Mouse (Mus musculus): ENCODE data around the gene Znhit6.

Znhit6 gene

DNA sequence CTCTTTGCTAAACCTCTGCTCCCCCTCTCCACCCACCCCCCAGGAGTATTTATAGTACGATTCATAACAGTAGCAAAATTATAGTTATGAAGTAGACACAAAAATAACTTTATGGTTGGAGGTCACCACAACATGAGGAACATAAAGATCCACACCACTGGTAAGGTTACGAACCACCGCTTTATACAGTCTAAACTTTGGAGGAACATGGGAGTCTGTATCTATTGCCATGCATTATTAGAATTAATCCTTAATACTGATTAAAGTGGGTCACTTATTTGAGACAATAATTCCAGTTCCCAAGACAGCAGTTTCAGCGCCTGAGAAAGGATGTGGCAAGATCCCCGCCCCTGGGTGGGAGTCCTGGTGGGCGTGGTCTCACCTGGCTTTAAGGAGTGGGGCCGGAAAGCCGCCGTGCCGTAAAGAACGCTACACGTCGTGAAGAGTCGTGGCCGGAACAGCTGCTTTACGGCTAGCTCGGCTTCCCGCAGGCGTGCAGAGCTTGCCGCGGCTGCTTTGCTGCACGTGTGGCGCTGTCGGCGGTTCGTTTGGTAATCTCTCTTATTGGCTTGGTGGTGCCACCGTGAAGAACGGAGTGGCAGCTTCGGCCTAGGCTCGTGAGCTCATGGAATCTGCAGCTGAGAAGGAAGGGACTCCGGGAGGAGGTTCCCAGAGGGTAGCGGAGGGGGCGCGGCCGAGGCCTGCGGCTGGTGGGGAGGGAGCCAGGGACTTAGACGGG, at the start of gene Znhit6:
Gene Znhit6, plus strand, starts transcription at position 463 of the 739 bp plus-strand sequence.
- DNase-seq, result peak; percentile 98

DNA sequence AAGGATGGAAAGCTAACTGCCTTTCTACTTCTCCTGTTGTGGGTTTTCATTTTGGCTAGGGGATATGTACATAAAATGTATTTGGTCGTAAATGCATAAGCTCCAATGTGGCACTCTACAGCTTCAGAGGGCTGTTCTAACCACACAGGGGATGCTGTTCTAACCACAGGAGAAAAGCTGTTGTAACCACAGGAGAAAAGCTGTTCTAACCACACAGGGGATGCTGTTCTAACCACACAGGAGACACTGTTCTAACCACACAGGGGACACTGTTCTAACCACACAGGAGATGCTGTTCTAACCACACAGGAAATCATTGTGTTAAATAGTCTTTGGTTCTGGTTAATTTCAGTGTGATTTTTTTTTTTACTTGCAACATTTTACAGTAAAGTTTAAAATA, 38.1 kb upstream of the Znhit6 start:
- DNase-seq, result no peak

DNA sequence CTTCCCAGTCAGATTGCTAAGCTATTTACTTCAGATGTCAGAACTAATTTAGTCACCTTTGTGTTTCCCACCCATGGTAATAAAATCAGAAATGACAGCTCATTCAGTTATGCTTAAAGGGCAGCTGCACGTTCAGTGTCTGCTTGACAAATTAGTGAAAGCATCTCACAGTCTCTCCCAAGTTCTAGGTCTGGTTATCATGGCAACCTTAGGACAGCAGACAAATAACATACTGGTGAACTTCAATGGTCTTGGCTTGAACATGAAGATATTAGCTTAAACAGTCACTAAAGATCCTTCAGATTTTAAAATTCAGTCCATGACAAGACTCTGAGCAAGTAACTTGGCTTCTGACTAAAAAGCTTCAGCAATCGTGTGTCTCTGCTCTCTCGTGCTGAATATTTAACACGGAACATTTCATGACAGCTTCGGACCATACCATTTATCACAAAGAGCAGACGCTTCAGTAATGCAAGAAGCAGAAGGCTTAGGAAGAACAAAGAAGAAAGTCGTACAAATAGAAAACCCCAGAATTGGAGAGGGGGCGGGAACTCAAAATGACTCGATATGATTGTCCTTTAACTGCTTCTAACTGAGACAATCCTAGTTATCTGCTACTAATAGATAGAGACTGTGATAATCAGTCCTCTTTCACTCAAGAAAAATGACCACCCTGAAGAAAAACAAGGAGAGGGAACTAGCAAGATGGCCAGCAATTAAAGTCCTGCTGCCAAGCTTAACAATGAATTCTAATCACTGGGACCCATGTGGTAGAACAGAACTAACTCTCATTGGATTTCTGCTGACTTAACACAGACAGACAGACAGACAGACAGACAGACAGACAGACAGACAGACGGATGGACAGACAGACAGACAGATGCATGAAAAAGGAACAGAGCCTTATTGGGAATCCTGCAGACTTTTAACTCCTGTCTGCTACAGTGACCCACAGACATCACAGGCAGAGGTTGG, 27.3 kb upstream of the Znhit6 start:
- no peak for DNase-seq

DNA sequence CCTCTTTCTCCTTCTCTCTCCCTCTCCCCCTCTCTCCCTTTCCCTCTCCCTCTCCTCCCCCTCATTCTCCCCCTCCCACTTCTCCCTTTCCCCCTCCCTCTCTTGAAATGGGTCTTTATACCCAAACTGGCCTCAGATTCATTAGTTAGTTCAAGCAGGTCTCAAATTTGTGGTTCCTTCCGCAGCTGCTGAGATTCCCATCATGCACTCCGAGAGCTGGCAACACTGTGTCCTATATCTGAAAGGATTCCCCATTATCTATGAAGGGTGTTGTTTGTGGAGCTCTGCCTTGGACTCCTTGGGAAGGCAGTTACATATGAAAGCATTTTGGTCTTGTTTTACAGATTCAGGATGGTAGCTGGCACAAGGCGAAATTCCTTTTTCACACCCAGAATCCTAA, 25.8 kb upstream of the Znhit6 start:
- no peak for DNase-seq

DNA sequence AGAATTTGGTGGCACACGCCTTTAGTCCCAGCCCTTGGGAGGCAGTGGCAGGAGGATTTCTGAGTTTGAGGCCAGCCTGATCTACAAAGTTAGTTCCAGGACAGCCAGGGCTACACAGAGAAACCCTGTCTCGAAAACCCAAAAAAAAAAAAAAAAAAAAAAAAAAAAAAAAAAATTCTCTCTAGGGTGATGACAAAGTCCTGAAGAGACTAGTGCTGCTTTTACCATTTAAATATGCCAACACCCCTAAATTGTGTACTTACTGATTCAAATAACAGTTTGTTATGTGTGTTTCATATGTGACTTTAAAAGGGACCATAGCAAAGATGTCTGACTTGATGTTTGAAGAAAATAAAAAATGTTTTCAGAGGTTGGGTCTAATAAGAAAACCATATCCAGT, 21.6 kb upstream of the Znhit6 start:
- no peak for DNase-seq

DNA sequence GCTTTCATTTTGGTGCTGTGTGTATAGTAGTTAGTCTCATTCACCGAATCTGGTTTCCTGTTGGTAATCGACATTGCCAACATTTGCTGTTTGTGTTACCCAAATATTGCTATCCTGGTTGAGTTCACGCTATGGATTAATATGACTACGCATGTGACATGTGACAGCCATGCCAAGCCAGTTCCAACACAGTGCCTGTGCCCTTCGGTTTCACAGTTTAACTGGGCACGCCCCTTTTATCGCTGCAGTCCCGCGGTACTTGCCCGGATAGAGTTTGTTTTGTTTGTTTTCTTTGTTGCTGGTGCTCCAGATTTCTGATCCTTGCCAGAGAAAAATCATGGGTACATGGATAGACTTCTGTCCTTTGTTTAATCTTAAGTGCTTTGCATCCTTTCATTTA, 19.8 kb upstream of the Znhit6 start:
- DNase-seq, result no peak

DNA sequence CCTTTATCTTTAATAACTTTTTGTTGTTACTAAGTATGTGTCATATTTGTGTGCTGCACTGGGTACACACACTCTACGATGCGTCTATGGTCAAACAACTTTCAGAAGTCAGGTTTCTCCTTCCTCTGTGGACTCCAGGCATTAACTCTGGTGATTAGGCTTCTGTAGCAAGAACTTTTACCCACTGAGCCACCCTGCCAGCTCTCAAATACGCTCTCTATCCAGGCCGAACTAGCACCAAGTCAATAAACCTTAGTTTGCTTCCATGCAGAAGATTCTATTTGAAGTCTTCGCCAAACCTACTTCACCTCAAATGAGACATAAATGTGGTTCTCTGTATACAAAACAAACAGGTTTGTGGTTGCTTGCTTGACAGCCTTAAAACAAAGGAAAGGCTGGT, 16.3 kb upstream of the Znhit6 start:
- DNase-seq, result no peak

DNA sequence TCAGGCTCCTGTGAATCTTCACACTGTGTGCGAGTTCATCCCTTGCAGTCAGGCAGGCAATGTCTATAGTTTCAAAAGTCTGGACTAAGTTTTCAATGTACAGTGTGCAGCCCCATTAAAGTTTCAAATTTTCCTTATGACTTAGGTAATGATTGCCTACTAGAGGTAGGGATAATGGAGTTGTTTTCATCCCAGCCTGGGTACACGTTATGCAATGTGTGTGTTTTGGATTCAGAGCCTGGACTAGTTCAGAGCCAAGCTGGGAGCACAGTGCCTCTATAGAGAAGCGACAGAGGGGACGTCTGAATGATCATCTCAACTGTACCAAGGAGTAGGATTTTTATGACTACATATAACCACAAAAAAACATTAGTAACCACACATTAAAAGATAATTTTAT, 15.9 kb upstream of the Znhit6 start:
- no peak for DNase-seq

DNA sequence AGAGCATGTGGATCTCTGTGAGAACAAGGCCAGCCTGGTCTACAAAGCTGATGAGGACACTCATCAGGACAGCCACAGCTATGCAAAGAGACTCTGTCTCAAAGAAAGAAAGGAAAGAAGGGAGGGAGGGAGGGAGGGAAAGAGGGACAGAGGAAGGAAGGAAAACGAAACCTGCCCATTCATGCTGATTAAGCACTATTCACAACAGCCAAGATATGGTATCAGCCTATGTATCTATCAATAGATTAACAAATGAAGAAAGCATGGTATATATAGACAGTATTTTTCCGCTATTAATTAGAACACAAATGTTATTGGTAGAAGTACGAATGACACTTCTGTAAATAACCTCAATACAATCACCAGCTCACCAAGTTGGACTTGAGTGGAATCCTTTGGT, 1.5 kb upstream of the Znhit6 start:
- no peak for DNase-seq

DNA sequence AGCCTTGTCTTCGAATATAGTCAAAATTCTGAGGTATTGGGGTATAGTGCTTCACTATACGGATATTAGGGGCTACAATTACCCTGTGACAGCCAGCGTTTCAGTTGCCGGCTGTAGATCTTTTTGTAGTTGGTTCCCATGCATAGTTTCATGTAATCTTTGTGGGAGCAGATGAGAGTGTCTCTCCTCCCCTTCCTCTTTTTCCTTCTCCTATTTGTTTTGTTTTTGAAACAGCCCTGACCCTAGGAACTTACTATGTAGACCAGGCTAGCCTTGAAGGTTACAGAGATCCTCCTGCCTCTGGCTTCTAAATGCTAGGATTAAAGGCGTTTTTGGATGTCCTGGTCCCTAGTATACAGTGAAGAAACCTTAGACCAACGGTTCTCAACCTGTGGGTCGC, 665 bp upstream of the Znhit6 start:
- no peak for DNase-seq

DNA sequence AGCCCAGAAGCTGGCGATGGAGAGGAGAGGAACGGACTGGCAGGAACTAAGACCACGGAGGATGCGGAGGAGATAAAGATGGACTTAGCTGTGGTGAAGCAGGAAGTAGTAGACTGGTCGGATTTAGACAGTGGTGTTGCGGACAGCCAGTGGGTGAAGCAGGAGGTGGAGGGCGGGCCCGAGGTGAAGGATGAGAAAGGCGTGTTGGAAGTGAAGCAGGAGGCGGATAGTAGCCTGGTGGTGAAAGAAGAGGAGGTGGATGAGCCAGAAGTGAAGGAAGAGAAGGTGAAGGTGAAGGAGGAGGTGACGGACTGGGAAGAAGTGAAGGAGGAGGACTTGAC, 447 bp downstream of the Znhit6 start:
- DNase-seq, result no peak

DNA sequence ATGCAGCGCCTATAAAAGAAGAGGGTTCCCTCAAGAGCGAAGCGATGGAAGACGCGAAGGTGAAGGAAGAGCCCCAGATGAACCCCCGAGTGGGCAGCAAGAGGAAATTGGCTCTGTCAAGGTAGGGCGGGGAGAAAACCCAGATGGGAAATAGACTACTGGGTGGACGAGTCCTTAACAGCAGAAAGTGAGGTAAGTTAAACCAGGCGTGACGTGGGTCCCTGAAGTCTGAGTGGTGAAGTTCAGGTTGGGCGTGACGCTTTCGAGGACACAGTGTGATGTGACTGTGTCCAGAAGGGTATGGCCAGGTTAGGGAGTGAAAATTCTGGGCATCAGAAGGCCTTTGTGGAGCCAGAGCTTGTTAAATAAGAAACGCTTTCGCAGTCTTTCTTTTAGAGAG, 871 bp downstream of the Znhit6 start:
- DNase-seq, result no peak

DNA sequence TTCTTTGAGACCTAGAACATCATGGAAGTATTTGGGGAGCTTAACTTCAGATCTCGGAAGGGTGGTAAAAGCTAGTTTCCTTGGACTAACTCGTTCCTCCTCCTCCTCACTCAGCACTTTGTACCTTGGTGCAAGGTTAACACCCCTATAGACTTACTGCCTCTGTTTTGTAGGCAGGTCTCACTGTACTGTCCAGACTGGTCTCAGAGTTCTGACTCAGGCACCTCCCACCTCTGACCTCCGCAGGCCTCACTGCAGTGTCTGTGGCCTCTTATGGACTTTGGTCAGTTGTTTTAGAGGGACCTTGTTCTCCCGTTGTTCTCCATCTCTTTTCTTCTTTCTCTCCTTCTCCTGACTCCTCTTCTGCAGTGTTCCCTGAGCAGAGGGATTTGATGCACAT, 7.0 kb downstream of the Znhit6 start:
- DNase-seq, result no peak

DNA sequence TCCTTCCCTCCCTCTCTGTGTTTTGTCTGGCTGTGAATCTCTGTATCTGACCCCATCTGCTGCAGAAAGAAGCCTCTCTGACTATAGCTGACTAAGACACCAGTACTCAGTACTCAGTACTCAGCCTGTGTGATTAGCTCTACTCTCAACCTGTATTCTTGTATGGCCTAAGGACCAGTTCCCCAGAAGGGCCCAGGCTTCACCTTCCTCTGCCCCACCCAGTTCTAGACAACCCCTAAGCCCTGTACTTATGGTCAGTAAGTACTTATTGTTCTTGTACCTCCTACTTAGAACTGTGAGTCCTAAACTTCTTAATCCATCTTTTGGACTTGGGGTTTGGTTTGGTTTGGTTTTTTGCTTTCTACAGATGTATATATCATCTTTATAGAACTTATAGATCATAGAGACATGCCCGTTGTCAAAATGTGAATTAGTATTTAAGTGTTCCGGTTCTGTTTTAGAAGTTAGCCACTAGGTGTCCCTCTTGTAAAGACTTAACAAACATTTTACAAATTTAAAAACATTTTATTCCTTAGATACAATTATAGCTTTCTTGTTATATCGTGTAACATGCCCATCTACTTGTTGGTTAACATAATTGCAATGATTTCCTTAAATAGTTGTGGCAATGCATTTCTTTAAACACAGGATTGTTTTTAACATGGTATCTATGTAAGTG, 7.7 kb downstream of the Znhit6 start:
- peak; percentile 34 for DNase-seq

DNA sequence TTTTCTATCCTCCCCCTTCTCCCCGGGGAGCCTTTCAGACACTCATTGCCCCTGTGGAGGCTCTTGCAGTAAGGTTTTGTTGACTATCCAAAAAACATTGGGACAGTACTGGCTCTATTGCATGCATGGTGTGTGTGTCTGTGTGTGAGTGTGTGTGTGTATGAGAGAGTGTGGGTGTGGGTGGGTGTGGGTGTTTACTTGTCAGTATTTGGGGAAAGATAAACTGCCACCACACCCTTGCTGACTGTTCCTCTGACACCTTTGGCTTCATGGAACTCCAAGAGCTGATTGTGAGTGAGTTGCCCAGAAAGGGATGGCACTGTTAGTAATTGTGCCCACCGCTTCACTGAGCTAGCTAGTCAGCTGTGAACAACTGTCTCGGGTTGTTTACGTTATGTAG, 14.6 kb downstream of the Znhit6 start:
- DNase-seq, result no peak

DNA sequence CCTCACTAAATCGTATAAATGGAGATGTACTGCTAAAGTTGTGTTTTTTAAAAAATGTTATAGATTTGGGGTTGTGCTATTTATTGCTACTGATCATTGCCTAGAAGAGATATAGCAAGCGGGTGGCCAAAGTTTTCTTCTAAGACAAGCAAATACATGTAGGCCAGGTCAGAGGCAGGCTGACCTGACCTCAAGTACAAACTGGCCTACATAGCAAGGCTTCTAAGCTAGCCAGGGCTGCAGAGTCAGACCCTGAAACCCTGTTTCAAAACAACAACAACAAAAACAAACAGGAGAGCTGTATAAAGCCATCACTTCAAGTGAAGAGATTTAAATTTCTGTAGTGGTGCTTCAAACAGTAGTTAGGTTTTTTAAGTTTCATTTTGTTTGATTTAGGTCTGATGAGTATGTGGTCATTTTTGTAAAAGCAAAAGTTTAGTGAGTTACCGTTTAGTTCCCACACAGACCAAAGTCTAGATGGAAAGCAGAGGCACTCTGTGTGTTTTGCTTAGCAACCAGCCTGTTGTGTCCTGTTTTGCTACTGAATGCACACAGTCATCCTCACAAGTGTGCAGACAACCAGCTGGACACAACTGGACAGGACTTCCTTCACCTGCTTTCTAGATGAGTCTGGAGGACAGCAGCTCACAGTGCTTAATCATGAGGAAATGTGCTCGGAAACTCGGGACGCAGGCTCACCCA, 16.0 kb downstream of the Znhit6 start:
- DNase-seq, result no peak

DNA sequence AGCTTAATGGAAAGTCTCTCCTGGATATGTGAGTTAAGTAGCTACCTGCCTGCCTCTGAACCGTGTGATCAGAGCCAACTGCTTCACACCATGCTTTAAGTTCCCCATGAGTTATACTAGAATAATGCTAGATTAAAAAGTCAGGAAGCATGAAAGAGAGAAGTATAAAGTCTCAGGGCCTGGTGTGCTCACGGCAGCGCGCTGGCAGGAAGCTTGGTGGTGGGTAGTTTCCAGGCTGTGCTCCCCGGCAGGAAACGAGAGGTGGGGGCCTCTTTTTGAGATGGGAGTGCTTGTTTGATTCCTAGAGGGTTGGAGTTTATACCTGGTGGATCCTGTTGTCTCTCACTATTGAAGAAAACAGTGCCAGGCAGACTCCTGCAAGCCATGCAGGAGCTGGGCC, 19.3 kb downstream of the Znhit6 start:
- DNase-seq, result no peak

DNA sequence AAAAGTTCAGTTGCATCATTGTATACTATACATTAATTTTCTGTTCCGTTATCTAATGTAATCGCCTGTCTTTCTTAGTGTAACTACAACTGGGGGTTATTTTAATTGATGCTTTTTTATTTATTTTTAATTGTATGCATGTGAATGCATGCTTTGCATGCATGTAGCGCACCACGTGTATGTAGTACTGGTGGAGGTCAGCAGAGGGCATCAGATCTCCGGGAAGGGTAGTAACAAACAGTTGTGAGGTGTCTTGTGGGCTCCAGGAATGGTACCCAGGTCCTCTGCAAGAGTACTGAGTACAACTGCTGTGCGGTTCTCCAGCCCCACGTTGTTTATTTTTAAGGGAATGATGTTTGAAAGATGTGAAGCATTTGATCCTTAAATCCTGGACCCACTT, 23.1 kb downstream of the Znhit6 start:
- DNase-seq, result no peak

DNA sequence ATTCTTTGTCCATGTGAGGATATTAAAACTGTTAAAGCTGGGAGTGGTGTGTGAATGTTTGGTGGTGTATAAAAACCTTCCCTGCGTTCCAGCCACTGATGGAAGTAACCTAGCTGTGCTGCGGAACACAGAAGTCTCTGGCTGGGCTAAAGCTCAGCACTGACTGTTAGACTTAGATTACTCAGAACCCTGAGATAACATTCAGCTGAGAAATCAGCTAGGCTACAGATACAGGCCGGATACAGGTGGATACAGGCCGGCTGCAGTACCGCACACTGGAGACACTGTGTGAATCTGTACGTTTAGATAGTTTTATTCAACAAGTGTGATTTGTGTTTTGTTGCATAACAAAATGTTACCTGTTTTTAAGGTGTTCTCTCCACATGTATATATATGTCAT, 24.8 kb downstream of the Znhit6 start:
- no peak for DNase-seq

DNA sequence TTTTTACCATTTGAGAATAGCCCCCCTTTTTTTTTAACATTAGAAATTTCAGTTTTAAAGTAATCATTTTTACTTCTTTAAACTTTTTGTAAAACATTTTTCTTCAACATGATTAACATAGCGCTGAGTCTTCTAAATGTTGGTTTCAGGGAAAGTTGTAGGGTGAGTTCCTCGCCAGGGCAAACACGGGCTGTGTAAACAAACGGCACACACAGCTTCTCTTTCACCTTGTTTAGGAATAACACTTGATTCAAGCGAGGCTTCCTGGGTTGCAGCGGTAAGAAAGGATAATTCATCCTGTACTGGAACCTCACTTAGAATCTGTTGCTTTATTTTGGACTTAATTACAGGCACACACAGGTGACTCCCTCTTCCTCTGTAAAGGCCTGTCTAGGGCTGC, 25.3 kb downstream of the Znhit6 start:
- no peak for DNase-seq

DNA sequence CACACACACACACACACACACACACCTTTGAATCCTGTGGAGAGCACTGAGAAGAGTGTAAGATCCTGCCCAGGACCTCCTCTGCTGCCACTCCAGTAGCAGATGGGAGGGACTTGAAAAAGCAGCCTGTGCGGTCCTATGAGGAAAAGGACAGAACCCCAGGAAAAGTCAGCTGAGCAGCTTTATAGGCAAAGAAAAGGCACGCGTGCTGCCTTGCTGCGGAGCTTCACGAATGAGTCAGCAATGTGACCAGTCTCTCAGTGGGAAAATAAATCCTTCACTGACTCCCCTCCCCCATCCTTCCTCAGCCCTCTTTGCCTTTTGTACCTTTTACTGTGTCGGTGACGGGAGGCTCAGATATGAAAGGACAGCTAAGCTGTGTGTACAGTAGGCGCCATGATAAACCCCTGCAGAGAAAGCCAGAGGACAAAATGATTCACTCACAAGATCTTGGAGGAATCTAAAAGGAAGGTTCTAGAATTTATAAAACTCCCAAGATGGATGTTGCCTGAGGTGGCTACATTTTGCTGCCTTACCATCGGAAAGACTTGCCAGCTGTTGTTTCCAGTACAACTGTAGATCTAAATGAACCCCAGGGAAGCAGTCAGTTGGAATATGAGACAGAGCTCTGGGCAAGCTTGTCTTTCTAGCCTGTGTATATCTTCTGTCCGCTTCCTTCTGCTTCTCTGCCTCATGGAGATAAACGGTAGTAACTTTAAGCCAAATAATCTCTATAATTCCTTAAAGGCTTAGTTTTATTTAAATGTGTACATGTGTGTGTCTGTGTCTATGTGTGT, 26.6 kb downstream of the Znhit6 start:
- peak; percentile 38 for DNase-seq

DNA sequence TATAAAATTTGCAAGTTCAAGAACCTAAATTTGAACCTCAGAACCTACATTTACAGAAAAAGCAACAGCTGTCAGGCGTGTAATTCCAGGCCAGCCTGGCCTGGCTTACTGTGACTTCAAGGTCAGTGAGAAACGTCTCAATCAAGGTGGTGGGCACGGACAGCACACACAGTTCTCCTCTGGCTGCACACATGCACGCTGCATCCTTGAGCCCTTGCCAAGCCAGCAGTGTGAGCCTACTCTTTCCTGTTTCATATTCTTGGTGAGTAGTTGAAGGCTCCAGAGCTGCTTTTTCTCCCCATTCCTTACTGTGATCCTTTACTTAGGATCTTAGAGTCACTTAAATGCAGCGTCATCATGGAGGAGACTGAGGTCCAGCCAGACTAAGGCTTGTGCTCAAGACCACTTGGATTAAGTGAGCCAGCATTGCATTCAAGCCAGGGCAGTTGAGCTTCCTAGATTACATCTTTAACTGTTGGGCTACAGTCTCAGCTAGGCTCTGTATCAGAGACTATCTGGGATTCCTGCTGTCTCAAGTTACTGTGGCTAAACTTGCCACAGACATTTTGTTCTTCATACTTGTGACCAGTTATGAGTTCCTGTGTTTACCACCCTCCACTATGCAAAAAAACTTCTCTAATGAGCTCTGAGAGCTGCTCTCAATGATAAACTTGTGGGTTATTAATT, 29.6 kb downstream of the Znhit6 start:
- no peak for DNase-seq

Measured in embryo, embryonic 11 days (tissue).